23 mouse cellular contexts compared by ENCODE assay signal in genomic region chr17:50052741-50053468, GRCm38 (mm10).
A peak's percentile ranks its signal among the peaks of the same experiment; 100 is the strongest.
DNase-seq lines count a peak whose midpoint lies in the region; ATAC-seq lines count a peak whose summit lies in the region.
"Had no signal": no experiment of that assay in that cellular context is flagged by ENCODE, and none has a peak within 500 bp of the region (broad histone marks: within the 10 kb centered on the region; RNA-seq: fewer than 3 reads in every experiment).

No protein-coding gene starts in this region.

- H3K4me1 ChIP-seq in kidney, embryonic 16.5 days (ENCODE audit: insufficient read depth, low read length) = no peaks in the 10 kb centered on the region
- H3K4me1 ChIP-seq in kidney, embryonic 14.5 days (ENCODE audit: control insufficient read depth, insufficient read depth, low read length) = no peaks in the 10 kb centered on the region
- H3K4me1 ChIP-seq in brown adipose tissue, adult 24 weeks (ENCODE audit: control insufficient read depth, insufficient read depth, insufficient read length, low read length) = peaks cover 28% of the 10 kb centered on the region

- no peak overlapping the region for H3K4me3 ChIP-seq in kidney, embryonic 16.5 days (ENCODE audit: low read length)
- no peak overlapping the region for H3K4me3 ChIP-seq in kidney, embryonic 14.5 days (ENCODE audit: low read length)
- no peak overlapping the region for H3K4me3 ChIP-seq in brown adipose tissue, adult 24 weeks (ENCODE audit: insufficient read depth, low read depth, low read length)
- H3K4me3 ChIP-seq: embryonic facial prominence, embryonic 13.5 days; forebrain, embryonic 12.5 days; heart, embryonic 15.5 days; hindbrain, embryonic 10.5 days had no signal

- H3K9me3 ChIP-seq in kidney, embryonic 16.5 days (ENCODE audit: low read length) = no peaks in the 10 kb centered on the region
- no peaks in the 10 kb centered on the region for H3K9me3 ChIP-seq in kidney, embryonic 14.5 days (ENCODE audit: control insufficient read depth, low read length)
- H3K9me3 ChIP-seq: embryonic facial prominence, embryonic 13.5 days; forebrain, embryonic 12.5 days; heart, embryonic 15.5 days; hindbrain, embryonic 10.5 days had no signal

- H3K27me3 ChIP-seq in kidney, embryonic 16.5 days (ENCODE audit: insufficient read depth, low read length) = no peaks in the 10 kb centered on the region
- no peaks in the 10 kb centered on the region for H3K27me3 ChIP-seq in kidney, embryonic 14.5 days (ENCODE audit: control insufficient read depth, insufficient read depth, low read length)
- H3K27me3 ChIP-seq: embryonic facial prominence, embryonic 13.5 days; forebrain, embryonic 12.5 days; heart, embryonic 15.5 days had no signal

- intact Hi-C loops in heart, postnatal 14 days (cut with DNase I) = no loop called here

- 55% methylated on average over 7 of the region's 7 CpGs for WGBS in kidney, embryonic 16.5 days
- WGBS in kidney, embryonic 14.5 days = 53% methylated on average over 7 of the region's 7 CpGs

- H3K36me3 ChIP-seq in kidney, embryonic 16.5 days (ENCODE audit: insufficient read depth, low read length) = no peaks in the 10 kb centered on the region
- H3K36me3 ChIP-seq in kidney, embryonic 14.5 days (ENCODE audit: control insufficient read depth, insufficient read depth, low read length) = no peaks in the 10 kb centered on the region
- H3K36me3 ChIP-seq: embryonic facial prominence, embryonic 13.5 days; forebrain, embryonic 12.5 days; G1E; hindbrain, embryonic 10.5 days had no signal

- H3K4me2 ChIP-seq in kidney, embryonic 16.5 days (replicated peaks; ENCODE audit: low read depth, low read length) = no peak overlapping the region
- H3K4me2 ChIP-seq in kidney, embryonic 14.5 days (replicated peaks; ENCODE audit: low read depth, low read length) = no peak overlapping the region
- H3K4me2 ChIP-seq: embryonic facial prominence, embryonic 13.5 days; forebrain, embryonic 12.5 days; heart, embryonic 15.5 days; hindbrain, embryonic 14.5 days had no signal

- H3K27ac ChIP-seq in kidney, embryonic 16.5 days (ENCODE audit: low read length) = no peak overlapping the region
- H3K27ac ChIP-seq in kidney, embryonic 14.5 days (ENCODE audit: low read depth, low read length) = no peak overlapping the region
- 0 out of 2 replicates have a peak overlapping the region, but pooled peaks have one; percentile 32 for H3K27ac ChIP-seq in brown adipose tissue, adult 24 weeks (replicated peaks; ENCODE audit: low read depth, low read length)
- H3K27ac ChIP-seq: embryonic facial prominence, embryonic 13.5 days; forebrain, embryonic 12.5 days; heart, embryonic 15.5 days; hindbrain, embryonic 10.5 days; hindbrain, embryonic 14.5 days had no signal

- H3K9ac ChIP-seq in kidney, embryonic 16.5 days (replicated peaks; ENCODE audit: low read length) = no peak overlapping the region
- H3K9ac ChIP-seq in kidney, embryonic 14.5 days (ENCODE audit: low read depth, low read length) = no peak overlapping the region
- H3K9ac ChIP-seq: embryonic facial prominence, embryonic 13.5 days; forebrain, embryonic 12.5 days; heart, embryonic 15.5 days; hindbrain, embryonic 14.5 days had no signal

- peak; percentile 56 to 59 for DNase-seq in cerebellum, postnatal 10 days
- DNase-seq in cerebellum, adult 11 months = no peak
- peak; percentile 46 for DNase-seq in heart, adult 8-10 months (ENCODE audit: low spot score)
- DNase-seq in heart, postnatal 14 days = no peak
- DNase-seq: adrenal gland, adult 8-10 months; adrenal gland, postnatal 36 days; B cell, adult 2 months; cerebellum, adult 11-12 months; cerebellum, adult 9-10 months; cerebellum, postnatal 36 days; gastrocnemius, postnatal 14 days had no signal

- ATAC-seq in kidney, embryonic 16.5 days (ENCODE audit: low FRiP score, low TSS enrichment) = peak; percentile 15; the same call in 1 of the 2 replicates
- no peak for ATAC-seq in kidney, embryonic 14.5 days (ENCODE audit: low FRiP score, low TSS enrichment)
- ATAC-seq: CD4-positive, CD25-positive, alpha-beta regulatory T cell, adult 4 months; forebrain, embryonic 16.5 days; intestine, embryonic 16.5 days had no signal

Comparison
In these comparisons a context has a peak if more than half of its experiments do, and no peak if none do; other contexts are left out.
1. DNase-seq: peak in cerebellum, postnatal 10 days (2 of 2) and heart, adult 8-10 months (single experiment); none in cerebellum, adult 11 months (single experiment) and heart, postnatal 14 days (0 of 2).